Mouse (Mus musculus): ENCODE measurements around the gene Foxred1.

Gene Foxred1

GRCm38 (mm10) chr9:35210542-35211474, at the start of gene Foxred1:
Foxred1 (minus strand) TSS chr9:35211055.
- WGBS, result under 1% methylated on average over 72 of the region's 72 CpGs

- WGBS, result 89% methylated on average over 7 of the region's 7 CpGs
Observed at GRCm38 (mm10) chr9:35257365-35257764, 46.5 kb upstream of the Foxred1 start.

- 70% methylated on average over 2 of the region's 2 CpGs for WGBS
Observed at GRCm38 (mm10) chr9:35247405-35247804, 36.5 kb upstream of the Foxred1 start.

- 79% methylated on average over 1 of the region's 1 CpGs for WGBS
Observed at GRCm38 (mm10) chr9:35239734-35240133, 28.9 kb upstream of the Foxred1 start.

- WGBS, result 66% methylated on average over 6 of the region's 6 CpGs
Observed at GRCm38 (mm10) chr9:35238915-35239571, 28.2 kb upstream of the Foxred1 start.

- 84% methylated on average over 1 of the region's 1 CpGs for WGBS
Observed at GRCm38 (mm10) chr9:35238371-35238770, 27.5 kb upstream of the Foxred1 start.

GRCm38 (mm10) chr9:35235996-35236395, 25.1 kb upstream of the Foxred1 start:
- 49% methylated on average over 3 of the region's 3 CpGs for WGBS

GRCm38 (mm10) chr9:35228671-35229070, 17.8 kb upstream of the Foxred1 start:
- 93% methylated on average over 3 of the region's 3 CpGs for WGBS

- WGBS, result 96% methylated on average over 3 of the region's 3 CpGs
Observed at GRCm38 (mm10) chr9:35223466-35223865, 12.6 kb upstream of the Foxred1 start.

GRCm38 (mm10) chr9:35217963-35218362, 7.1 kb upstream of the Foxred1 start:
- 37% methylated on average over 1 of the region's 1 CpGs for WGBS

- 29% methylated on average over 26 of the region's 26 CpGs for WGBS
Observed at GRCm38 (mm10) chr9:35211573-35212511, 987 bp upstream of the Foxred1 start.

- WGBS, result 90% methylated on average over 2 of the region's 2 CpGs
Observed at GRCm38 (mm10) chr9:35204421-35204820, 6.4 kb downstream of the Foxred1 start.

GRCm38 (mm10) chr9:35203536-35203935, 7.3 kb downstream of the Foxred1 start:
- 55% methylated on average over 3 of the region's 3 CpGs for WGBS

GRCm38 (mm10) chr9:35200529-35201060, 10.3 kb downstream of the Foxred1 start:
- WGBS, result 50% methylated on average over 9 of the region's 9 CpGs

- WGBS, result under 1% methylated on average over 42 of the region's 44 CpGs
Observed at GRCm38 (mm10) chr9:35199772-35200471, 10.9 kb downstream of the Foxred1 start, which contains the start of the genes Srpr and Tirap. Srpr (plus strand) TSS chr9:35200175. Tirap (minus strand) TSS chr9:35200291.

- 38% methylated on average over 18 of the region's 18 CpGs for WGBS
Observed at GRCm38 (mm10) chr9:35198945-35199771, 11.7 kb downstream of the Foxred1 start.

- 81% methylated on average over 10 of the region's 10 CpGs for WGBS
Observed at GRCm38 (mm10) chr9:35198351-35198750, 12.5 kb downstream of the Foxred1 start.

- 93% methylated on average over 3 of the region's 3 CpGs for WGBS
Observed at GRCm38 (mm10) chr9:35197625-35198024, 13.2 kb downstream of the Foxred1 start.

- WGBS, result 96% methylated on average over 3 of the region's 3 CpGs
Observed at GRCm38 (mm10) chr9:35194048-35194447, 16.8 kb downstream of the Foxred1 start.

Measured in cerebral cortex, adult 2 months (tissue).